Mouse (Mus musculus) hindbrain, embryonic 14.5 days (tissue): ENCODE results near the gene Vdr. TPM values are rescaled to one million over a fixed set of nuclear protein-coding genes. Genes with fewer than 3 reads are reported as not detected.

ENCODE experiments used
- ATAC-seq: fragments of 200-750 bp; cut with Nextera tagmentation; 2 replicates; pipeline ENCODE4 v1.8.0; 2017; ENCODE audit warnings: moderate number of reproducible peaks, mild to moderate bottlenecking, moderate TSS enrichment, moderate library complexity; ENCODE audit not compliant: low FRiP score
- DNase-seq: peaks from one replicate; pipeline ENCODE4 v3.0.0-alpha.2; 2015; ENCODE audit warnings: low spot score
- H3K27ac ChIP-seq: fragments of 300-500 bp; sonication (generic); 2 replicates; pipeline ENCODE4 v1.5.1; 2014; ENCODE audit warnings: mild to moderate bottlenecking, moderate library complexity
- H3K27me3 ChIP-seq: fragments of 300-500 bp; sonication (generic); 2 replicates; pipeline ENCODE4 v1.6.1; 2014; ENCODE audit warnings: mild to moderate bottlenecking, low read length, mixed read lengths; ENCODE audit not compliant: control insufficient read depth, insufficient read depth
- H3K36me3 ChIP-seq: fragments of 300-500 bp; sonication (generic); replicated peaks from 2 replicates; pipeline ENCODE4 v1.6.1; 2014; ENCODE audit not compliant: control insufficient read depth, insufficient read depth
- H3K4me1 ChIP-seq: fragments of 300-500 bp; sonication (generic); replicated peaks from 2 replicates; pipeline ENCODE4 v1.6.1; 2014; ENCODE audit warnings: antibody characterized with exemption, low read length, mixed read lengths; ENCODE audit not compliant: control insufficient read depth, insufficient read depth
- H3K4me2 ChIP-seq: fragments of 300-500 bp; sonication (generic); replicated peaks from 2 replicates; pipeline ENCODE4 v1.6.1; 2014; ENCODE audit warnings: mild to moderate bottlenecking, moderate library complexity
- H3K4me3 ChIP-seq: fragments of 300-500 bp; sonication (generic); replicated peaks from 2 replicates; pipeline ENCODE4 v1.5.1; 2014; ENCODE audit warnings: mild to moderate bottlenecking, low read length
- H3K9ac ChIP-seq: fragments of 300-500 bp; sonication (generic); 2 replicates; pipeline ENCODE4 v1.6.1; 2014
- H3K9me3 ChIP-seq: fragments of 300-500 bp; sonication (generic); 2 replicates; pipeline ENCODE4 v1.6.1; 2016; ENCODE audit warnings: low read length; ENCODE audit not compliant: control insufficient read depth
- whole genome bisulfite sequencing: fragments of 180-500 bp; shearing (Covaris S2); extraction: QIAGEN DNeasy Blood & Tissue Kit; methylation state at CpG from one replicate; pipeline ENCODE4 v1.1.7; 2014; 5-methylcytosine and 5-hydroxymethylcytosine counted together
- polyA plus RNA-seq: library from polyadenylated mRNA; unstranded; fragments of >200 nt; fragmentation: Nextera tagmentation; extraction: Ambion mirVana; gene quantifications from 2 replicates; pipeline ENCODE4 v1.2.1, GENCODE M21; 2014

Gene Vdr
- polyA plus RNA-seq, 1 experiment from 2014 or later: 0.27 TPM

DNA sequence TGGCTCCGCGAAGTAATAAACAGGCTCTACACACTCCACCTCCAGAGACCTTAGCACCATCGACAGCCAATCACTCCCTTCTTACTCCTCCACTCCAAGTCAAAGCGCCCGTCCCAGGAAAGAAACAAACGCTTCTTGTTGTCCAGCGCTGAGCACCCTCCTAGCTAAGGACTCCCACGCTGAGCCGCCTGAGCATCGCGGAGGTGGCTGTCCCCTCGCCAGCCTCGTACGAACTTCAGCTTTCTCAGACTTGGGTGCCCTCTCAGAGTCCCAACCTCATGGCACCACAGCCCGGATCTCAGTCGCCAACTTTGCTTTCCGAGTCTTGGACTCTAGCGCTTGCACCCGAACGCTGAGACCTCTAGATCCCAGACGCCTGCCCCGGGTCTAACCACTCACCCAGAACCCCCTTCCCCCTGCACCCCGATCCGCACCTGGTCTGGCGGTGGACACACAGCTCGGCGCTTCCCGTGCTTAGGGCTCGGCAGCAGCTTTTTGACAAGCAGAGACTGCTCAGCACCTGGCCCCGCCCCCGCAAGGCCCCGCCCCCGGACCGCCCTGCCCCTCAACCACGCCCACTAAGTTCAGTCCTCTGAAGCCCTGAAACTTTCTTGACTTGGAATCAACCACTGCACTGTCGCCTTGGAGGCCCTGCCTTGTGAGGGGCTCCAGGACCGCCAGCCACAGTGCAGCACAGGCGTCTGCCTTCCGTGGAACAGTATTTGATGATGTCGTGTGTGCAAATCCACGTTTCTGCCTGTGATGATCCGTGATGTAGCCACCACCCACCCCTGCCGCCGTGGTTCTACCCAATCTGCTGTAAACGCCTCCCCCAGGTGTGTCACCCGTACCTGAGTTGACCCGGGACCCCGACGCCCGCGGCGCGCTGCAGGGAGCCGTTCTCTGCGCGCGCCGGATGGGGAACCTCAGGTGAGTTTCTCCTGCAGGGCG is 2.4 kb downstream of the Vdr start:
- peak; percentile 27 for DNase-seq
- peak overlapping the region; percentile 33 for H3K4me3 ChIP-seq
- no peak overlapping the region for H3K27ac ChIP-seq
- H3K27me3 ChIP-seq: peaks cover 33% of the 10 kb centered on the region
- H3K4me2 ChIP-seq: peak overlapping the region; percentile 63
- peak overlapping the region; percentile 31; the same call in 1 of the 2 replicates for H3K9ac ChIP-seq
- H3K9me3 ChIP-seq: no peaks in the 10 kb centered on the region
- no peaks in the 10 kb centered on the region for H3K36me3 ChIP-seq
- ATAC-seq: peak; percentile 48; the same call in 1 of the 2 replicates
- H3K4me1 ChIP-seq: peaks cover 8% of the 10 kb centered on the region; the same call in 1 of the 2 replicates
- WGBS: 2% methylated on average over 59 of the region's 59 CpGs

DNA sequence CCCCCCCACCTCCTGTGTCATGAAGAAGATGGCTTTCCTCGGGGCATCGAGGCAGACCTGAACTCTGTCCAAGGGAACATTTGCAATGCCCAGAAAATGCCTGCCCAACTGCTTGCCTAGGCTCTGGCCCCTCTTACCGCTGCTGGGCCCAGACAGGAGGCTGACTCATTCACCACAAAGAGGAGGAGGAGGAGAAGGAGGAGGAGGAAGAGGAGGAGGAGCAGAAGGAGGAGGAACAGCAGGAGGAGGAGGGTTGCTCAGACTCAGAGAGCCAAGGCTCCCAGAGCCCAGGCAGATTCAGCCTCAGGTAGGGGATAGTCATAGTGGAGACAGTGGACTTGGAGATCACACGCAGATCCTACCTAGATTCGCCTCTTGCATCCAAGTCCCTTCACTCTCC is 3.2 kb downstream of the Vdr start:
- Histone ChIP-seq H3K4me3 (no peak overlapping the region), H3K4me1 (peaks cover 8% of the 10 kb centered on the region; the same call in 1 of the 2 replicates), H3K4me2 (no peak overlapping the region), H3K27ac (no peak overlapping the region), H3K9ac (no peak overlapping the region), H3K27me3 (peaks cover 33% of the 10 kb centered on the region), H3K9me3 (no peaks in the 10 kb centered on the region), H3K36me3 (no peaks in the 10 kb centered on the region)
- WGBS: 43% methylated on average over 5 of the region's 5 CpGs
- DNase-seq (no peak), ATAC-seq (no peak)

DNA sequence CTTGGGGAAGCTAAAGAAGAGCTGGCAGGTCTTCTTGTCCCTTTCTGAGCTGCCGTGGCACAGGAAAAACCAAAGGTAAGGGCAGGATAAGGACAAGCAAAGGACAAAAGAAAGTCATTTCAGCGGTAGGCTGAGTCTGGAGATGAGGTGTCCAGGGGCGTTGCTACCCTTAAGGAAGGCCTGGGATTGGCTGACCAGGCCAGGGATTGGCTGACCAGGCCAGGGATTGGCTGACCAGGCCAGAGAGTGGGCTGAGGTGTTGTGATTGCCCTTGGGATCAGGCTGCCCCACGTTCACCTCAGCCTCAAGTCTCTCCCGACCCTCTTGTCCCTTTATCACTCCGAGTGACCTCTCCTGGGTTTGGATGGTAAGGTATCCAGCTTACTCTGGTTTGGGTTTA is 5.1 kb downstream of the Vdr start:
- H3K27me3 ChIP-seq: peaks cover 32% of the 10 kb centered on the region
- ATAC-seq: no peak

DNA sequence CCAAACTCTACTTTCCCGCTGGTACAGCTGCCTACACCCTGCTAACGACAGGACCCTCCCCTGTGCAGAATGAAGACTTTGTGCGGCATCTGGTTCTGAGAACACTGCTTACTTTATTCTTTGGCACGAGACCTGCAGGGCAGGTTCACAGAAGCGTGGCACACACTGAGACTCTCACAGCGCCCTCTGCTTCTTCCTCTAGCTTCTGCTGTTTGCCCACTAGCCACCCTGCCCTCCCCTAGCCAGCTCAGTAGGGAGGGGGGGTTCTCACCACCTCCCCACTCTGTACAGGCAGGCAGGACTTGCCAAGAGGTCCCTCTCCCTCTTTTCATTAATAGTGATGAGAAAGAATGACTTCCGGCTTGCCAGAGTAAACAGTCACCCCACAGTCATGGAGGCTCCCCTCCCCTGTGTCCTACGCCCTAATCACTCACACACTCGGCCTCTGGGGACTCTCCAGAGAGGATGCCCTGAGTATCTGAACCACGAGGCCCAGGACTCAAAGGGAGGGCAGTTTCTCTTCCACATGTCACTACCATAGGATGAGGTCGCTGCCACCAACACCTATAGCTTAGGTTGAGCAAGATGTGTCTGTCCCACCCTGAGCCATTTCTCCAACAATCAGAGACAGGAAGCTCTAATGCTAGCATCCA is 6.0 kb downstream of the Vdr start:
- Histone ChIP-seq H3K4me1 (peaks cover 8% of the 10 kb centered on the region; the same call in 1 of the 2 replicates), H3K4me3 (no peak overlapping the region), H3K27me3 (peaks cover 30% of the 10 kb centered on the region), H3K27ac (no peak overlapping the region), H3K9ac (no peak overlapping the region), H3K9me3 (no peaks in the 10 kb centered on the region), H3K4me2 (no peak overlapping the region), H3K36me3 (no peaks in the 10 kb centered on the region)
- ATAC-seq (no peak), DNase-seq (no peak)
- WGBS: 66% methylated on average over 11 of the region's 11 CpGs

More for the DNA sequence above, 5.1 kb downstream of the Vdr start:
- WGBS: 79% methylated on average over 6 of the region's 6 CpGs
- Histone ChIP-seq H3K9me3 (no peaks in the 10 kb centered on the region), H3K27ac (no peak overlapping the region), H3K4me3 (no peak overlapping the region), H3K4me1 (peaks cover 8% of the 10 kb centered on the region; the same call in 1 of the 2 replicates), H3K9ac (no peak overlapping the region), H3K4me2 (no peak overlapping the region), H3K36me3 (no peaks in the 10 kb centered on the region)
- no peak for DNase-seq

DNA sequence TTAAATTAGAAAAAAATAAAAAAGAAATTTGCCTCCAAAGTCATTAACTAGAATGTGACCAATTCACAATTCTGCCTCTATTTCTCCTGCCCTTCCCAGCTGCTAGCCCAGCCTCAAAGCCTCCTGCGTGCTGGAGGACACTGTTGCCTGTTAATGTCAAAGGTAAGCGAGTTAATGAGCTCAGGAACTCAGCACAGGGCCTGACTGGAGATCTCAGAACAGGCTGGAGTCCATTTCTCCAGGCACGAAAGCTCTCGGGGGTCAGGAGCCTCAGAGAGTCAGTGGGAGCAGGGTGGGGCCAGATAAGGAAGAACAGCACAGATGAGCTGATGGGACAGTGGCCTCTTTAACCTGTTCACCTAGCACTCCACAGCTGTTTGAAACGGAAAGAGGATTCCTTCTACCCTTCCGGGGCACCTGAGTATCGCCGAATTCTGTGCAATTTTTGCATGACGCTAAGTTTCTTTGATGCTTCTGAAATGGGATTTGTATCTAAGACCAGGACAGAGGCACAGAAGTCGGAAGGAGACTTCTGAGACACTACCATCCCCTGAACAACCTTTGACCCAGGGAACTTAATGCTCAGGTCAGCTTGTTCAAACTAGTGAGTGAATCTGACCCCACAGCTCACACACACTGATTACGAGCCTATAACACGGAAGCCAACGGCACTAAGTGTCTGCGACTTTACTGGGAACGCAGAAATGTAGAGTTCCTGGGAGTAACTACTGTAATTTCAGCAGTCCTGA is 7.0 kb downstream of the Vdr start:
- Histone ChIP-seq H3K9me3 (no peaks in the 10 kb centered on the region), H3K4me2 (no peak overlapping the region), H3K4me1 (peaks cover 6% of the 10 kb centered on the region; the same call in 1 of the 2 replicates), H3K27me3 (peaks cover 20% of the 10 kb centered on the region), H3K9ac (no peak overlapping the region), H3K36me3 (no peaks in the 10 kb centered on the region), H3K4me3 (no peak overlapping the region), H3K27ac (no peak overlapping the region)
- ATAC-seq: no peak
- 81% methylated on average over 15 of the region's 15 CpGs for WGBS
- DNase-seq: no peak

DNA sequence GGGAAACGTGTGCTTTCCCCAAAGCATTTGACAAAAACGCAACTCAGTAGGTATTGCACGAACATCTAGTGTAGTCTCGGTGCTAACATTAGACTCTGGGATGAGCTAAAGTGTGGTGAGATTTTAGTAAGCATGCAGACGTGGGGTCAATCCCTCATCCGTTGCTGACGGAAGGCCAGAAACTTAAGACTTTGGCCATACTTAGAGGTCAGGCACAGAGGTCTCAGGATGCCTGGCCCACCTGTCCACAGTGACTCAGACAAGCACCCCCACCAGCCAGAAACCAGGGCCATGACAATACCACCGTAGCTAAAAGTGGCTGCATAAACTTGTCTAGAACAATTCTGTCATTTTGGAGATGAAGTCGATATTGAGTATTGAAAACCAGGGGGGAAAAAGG is 9.4 kb downstream of the Vdr start:
- Histone ChIP-seq H3K27ac (no peak overlapping the region), H3K4me3 (no peak overlapping the region), H3K9me3 (no peaks in the 10 kb centered on the region), H3K36me3 (no peaks in the 10 kb centered on the region), H3K9ac (no peak overlapping the region), H3K27me3 (no peaks in the 10 kb centered on the region), H3K4me1 (no peaks in the 10 kb centered on the region), H3K4me2 (no peak overlapping the region)
- 90% methylated on average over 9 of the region's 9 CpGs for WGBS
- DNase-seq (no peak), ATAC-seq (no peak)

DNA sequence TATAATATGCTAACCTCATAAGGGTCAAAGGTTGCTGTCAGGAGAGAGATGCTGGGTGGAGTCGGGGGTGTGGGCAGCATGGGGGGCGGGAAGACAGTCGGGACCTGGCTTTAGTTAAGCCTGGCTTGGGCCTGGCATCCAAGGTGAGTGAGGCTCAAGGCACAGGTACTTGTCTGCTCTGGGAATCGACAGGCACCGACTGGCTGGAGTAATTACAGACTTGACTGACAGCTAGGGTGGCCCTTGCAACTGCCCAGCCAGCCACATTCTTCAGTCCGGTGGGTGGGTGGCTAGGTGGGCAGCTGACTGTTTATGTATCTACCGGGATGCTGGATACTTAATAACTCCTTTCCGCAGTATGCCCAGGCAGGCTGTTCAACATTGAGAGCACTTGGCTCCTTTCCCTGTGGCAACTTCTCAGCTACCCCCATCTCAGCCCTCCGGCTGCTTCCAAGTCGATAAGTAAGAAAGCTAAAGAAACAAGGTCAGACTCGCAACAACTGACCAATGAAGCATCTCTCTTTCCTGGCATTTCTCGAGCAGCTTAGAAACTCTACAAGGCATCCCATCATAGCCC is 10.0 kb downstream of the Vdr start:
- Histone ChIP-seq H3K9me3 (no peaks in the 10 kb centered on the region), H3K36me3 (no peaks in the 10 kb centered on the region), H3K4me1 (no peaks in the 10 kb centered on the region), H3K9ac (no peak overlapping the region), H3K4me3 (no peak overlapping the region), H3K27me3 (no peaks in the 10 kb centered on the region), H3K27ac (no peak overlapping the region), H3K4me2 (no peak overlapping the region)
- no peak for DNase-seq
- no peak for ATAC-seq
- 84% methylated on average over 12 of the region's 12 CpGs for WGBS

DNA sequence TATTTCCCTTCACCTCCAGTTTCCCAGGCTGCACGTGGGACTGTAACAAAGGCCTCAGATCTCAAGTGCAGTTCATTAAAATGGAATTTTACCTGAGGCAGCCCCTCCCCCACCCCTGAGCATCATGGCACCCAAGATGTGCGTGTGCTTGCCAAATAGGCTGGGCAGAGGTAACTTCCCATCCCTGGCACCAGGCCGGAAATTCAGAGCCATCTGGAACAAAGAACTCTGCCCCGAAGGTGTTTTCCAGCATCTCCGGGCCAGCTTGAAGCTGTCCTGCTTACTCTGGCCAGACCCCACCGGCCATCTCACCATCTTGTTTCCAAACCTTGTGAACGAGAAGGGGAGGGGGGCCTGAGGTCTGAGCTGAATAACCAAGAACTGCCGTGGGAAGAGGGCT is 10.7 kb downstream of the Vdr start:
- no peak for DNase-seq
- no peak for ATAC-seq
- Histone ChIP-seq H3K9ac (no peak overlapping the region), H3K9me3 (no peaks in the 10 kb centered on the region), H3K4me3 (no peak overlapping the region), H3K4me1 (no peaks in the 10 kb centered on the region), H3K36me3 (no peaks in the 10 kb centered on the region), H3K4me2 (no peak overlapping the region), H3K27me3 (no peaks in the 10 kb centered on the region), H3K27ac (no peak overlapping the region)
- 71% methylated on average over 8 of the region's 8 CpGs for WGBS
